Mouse (Mus musculus) inflammation-experienced regulatory T-cells, adult 6 months (primary cell): Measurements from ENCODE around the gene Adck1. TPM values are rescaled to one million over a fixed set of nuclear protein-coding genes. Genes with fewer than 3 reads are reported as not detected.

Experiments
- ATAC-seq: one replicate; pipeline ENCODE4 v1.8.0; 2017
- polyA plus RNA-seq, 3 experiments: library from polyadenylated mRNA; unstranded; fragments of 100-300 nt; shearing (Covaris generic); gene quantifications; one replicate each; pipeline ENCODE4 v1.2.1; 2017

The Adck1 gene
- polyA plus RNA-seq, 3 experiments from 2014 or later = 7.9 to 10.8 (median 10.8) TPM

GRCm38 (mm10) chr12:88475833-88476232 is 115.5 kb downstream of the Adck1 start:
- no peak for ATAC-seq

- ATAC-seq = no peak
These were observed 116.3 kb downstream of the Adck1 start for GRCm38 (mm10) chr12:88476702-88477101.

- peak; percentile 88 for ATAC-seq
These were observed 121.3 kb downstream of the Adck1 start for GRCm38 (mm10) chr12:88481657-88482056.

- no peak for ATAC-seq
These were observed 130.5 kb downstream of the Adck1 start for GRCm38 (mm10) chr12:88490881-88491280.

Other genes starting within 250 kb of the Adck1 start
- not detected for gene Gm10436, start 178.4 kb upstream of the Adck1 start, polyA plus RNA-seq
- not detected for gene Gm8332, start 110.5 kb upstream of the Adck1 start, polyA plus RNA-seq
- not detected for gene Gm5662, start 86.1 kb upstream of the Adck1 start, polyA plus RNA-seq
- not detected for gene Gm5039, start 36.5 kb upstream of the Adck1 start, polyA plus RNA-seq